In the genomic region with DNA sequence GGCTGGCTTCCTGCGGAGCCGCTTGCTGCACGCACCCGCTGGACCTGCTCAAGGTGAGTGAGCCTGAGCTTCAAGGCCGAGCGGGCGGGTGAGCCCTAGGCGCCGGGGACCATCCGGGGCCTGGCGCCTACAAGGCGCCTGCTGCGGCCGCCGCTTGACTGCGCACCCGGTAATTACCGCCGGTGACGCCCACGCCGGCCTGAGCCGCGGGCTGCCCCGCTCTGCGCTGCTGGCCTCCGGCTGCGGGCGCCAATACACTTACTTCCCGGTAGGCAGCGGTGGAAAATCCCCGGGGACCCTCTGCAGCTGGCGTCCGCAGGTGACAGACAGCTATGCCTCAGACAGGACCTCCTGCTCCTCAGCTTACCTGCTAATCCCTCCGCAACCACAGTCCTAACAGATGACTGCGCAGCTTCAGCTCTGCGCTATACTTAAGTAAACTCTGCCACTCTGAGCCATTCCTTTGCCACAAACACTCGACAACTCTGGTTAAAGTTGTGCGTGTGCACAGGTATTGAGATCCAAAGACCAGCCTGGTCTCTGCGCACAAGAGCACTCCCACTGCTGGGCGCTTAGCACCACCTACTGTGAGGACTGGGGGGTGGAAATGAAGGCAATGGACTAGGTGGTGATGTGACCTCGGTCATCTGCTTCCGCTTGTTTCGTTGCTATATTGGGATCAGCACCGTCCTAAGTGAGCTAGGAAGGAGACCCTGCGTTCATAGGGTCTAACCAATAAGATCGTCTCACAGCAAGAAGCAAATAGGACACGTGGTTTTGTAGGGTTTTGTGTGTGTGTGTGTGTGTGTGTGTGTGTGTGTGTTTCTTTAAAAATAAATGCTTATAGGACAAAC, we compare ENCODE assay signal across 8 mouse cellular contexts. TPM values are rescaled to one million over a fixed set of nuclear protein-coding genes. Genes with fewer than 3 reads are reported as not detected.
DNase-seq lines count a peak whose midpoint lies in the region; ATAC-seq and TF ChIP-seq lines count a peak whose summit lies in the region.

No protein-coding gene starts in this region.

- intact Hi-C loops in gastrocnemius, adult 2 months (cut with DNase I) = loop anchor here (5.0 to 10.0 kb wide), 2 partner anchors 220 to 293 kb away; partner anchors contain the start of genes Cenpx, Gps1, Lrrc45 and Rfng
- intact Hi-C loops in gastrocnemius, postnatal 14 days (cut with DNase I; ENCODE audit: low total_unique reads) = no loop called here

- peak overlapping the region; percentile 92 for H3K9ac ChIP-seq in forebrain, embryonic 13.5 days
- H3K9ac ChIP-seq in liver, embryonic 14.5 days (replicated peaks) = peak overlapping the region; percentile 77
- H3K9ac ChIP-seq in neural tube, embryonic 11.5 days (ENCODE audit: low read length) = peak overlapping the region; percentile 81

- no peaks in the 10 kb centered on the region for H3K27me3 ChIP-seq in forebrain, embryonic 13.5 days
- H3K27me3 ChIP-seq in liver, embryonic 14.5 days (ENCODE audit: control insufficient read depth, insufficient read depth, low read length) = no peaks in the 10 kb centered on the region
- no peaks in the 10 kb centered on the region for H3K27me3 ChIP-seq in neural tube, embryonic 11.5 days (ENCODE audit: control insufficient read depth, insufficient read depth, low read length)

- H3K4me1 ChIP-seq in forebrain, embryonic 13.5 days = peaks cover 40% of the 10 kb centered on the region
- peaks cover 17 to 26% of the 10 kb centered on the region in 2 experiments for H3K4me1 ChIP-seq in liver, embryonic 14.5 days (replicated peaks; ENCODE audit: control insufficient read depth in 2 of 2, insufficient read depth in 2 of 2, low read length in 1 of 2)
- peaks cover 15% of the 10 kb centered on the region for H3K4me1 ChIP-seq in neural tube, embryonic 11.5 days (ENCODE audit: control insufficient read depth, insufficient read depth, low read length)

- WGBS in forebrain, embryonic 13.5 days = under 1% methylated on average over 48 of the region's 48 CpGs
- WGBS in liver, embryonic 14.5 days (ENCODE audit: insufficient replicate concordance) = 1% methylated on average over 47 of the region's 48 CpGs
- 0% methylated on average over 43 of the region's 48 CpGs for WGBS in neural tube, embryonic 11.5 days

- peak; percentile 50 for DNase-seq in gastrocnemius, adult 2 months
- DNase-seq in gastrocnemius, postnatal 14 days = no peak
- DNase-seq in adrenal gland, postnatal 10 days = peak; percentile 67
- DNase-seq in induced T-regulatory cell, adult 2 months (ENCODE audit: low read depth) = peak; percentile 72
- peak in 1 of 3 experiments; percentile 54 for DNase-seq in liver, embryonic 14.5 days (ENCODE audit: low read depth in 3 of 3, low spot score in 3 of 3)
- peak; percentile 49 for DNase-seq in neural tube, embryonic 11.5 days (ENCODE audit: low spot score)
- DNase-seq in frontal cortex, postnatal 14 days (ENCODE audit: low spot score in 2 of 2) = no peak

- peak; percentile 21; the same call in 1 of the 2 replicates for TF ChIP-seq CTCF in gastrocnemius, adult 2 months (IDR thresholded peaks at IDR 0.05)
- TF ChIP-seq CTCF in liver, embryonic 14.5 days (IDR thresholded peaks at IDR 0.05; ENCODE audit: low read depth) = peak; percentile 81

- no peak for TF ChIP-seq EP300 in liver, embryonic 14.5 days (IDR thresholded peaks at IDR 0.05; ENCODE audit: low read depth)

- peaks cover 51% of the 10 kb centered on the region for H3K36me3 ChIP-seq in forebrain, embryonic 13.5 days (ENCODE audit: poor library complexity, severe bottlenecking)
- peaks cover 28% of the 10 kb centered on the region for H3K36me3 ChIP-seq in liver, embryonic 14.5 days (replicated peaks; ENCODE audit: control insufficient read depth, insufficient read depth, low read depth)
- peaks cover 15% of the 10 kb centered on the region for H3K36me3 ChIP-seq in neural tube, embryonic 11.5 days (ENCODE audit: control insufficient read depth, insufficient read depth, low read length)

- no peaks in the 10 kb centered on the region for H3K9me3 ChIP-seq in forebrain, embryonic 13.5 days (replicated peaks)
- H3K9me3 ChIP-seq in liver, embryonic 14.5 days (ENCODE audit: control insufficient read depth, low read length) = no peaks in the 10 kb centered on the region
- no peaks in the 10 kb centered on the region for H3K9me3 ChIP-seq in neural tube, embryonic 11.5 days (ENCODE audit: control insufficient read depth, low read length)

- peak; percentile 34 for ATAC-seq in forebrain, embryonic 13.5 days
- peak; percentile 68 for ATAC-seq in liver, embryonic 14.5 days (ENCODE audit: insufficient read depth)
- peak; percentile 45 for ATAC-seq in neural tube, embryonic 11.5 days (ENCODE audit: insufficient read depth, low FRiP score, low TSS enrichment)

- peak overlapping the region; percentile 86 for H3K27ac ChIP-seq in gastrocnemius, adult 2 months
- peak overlapping the region; percentile 76 for H3K27ac ChIP-seq in forebrain, embryonic 13.5 days
- peak overlapping the region; percentile 70 for H3K27ac ChIP-seq in liver, embryonic 14.5 days
- peak overlapping the region; percentile 67 for H3K27ac ChIP-seq in neural tube, embryonic 11.5 days (ENCODE audit: low read depth, low read length)

- H3K4me3 ChIP-seq in gastrocnemius, adult 2 months = peak overlapping the region; percentile 92
- peak overlapping the region; percentile 96 for H3K4me3 ChIP-seq in forebrain, embryonic 13.5 days
- peak overlapping the region; percentile 80 to 89 for H3K4me3 ChIP-seq in liver, embryonic 14.5 days (ENCODE audit: insufficient read depth in 1 of 2, low read depth in 2 of 2, low read length in 2 of 2)
- H3K4me3 ChIP-seq in neural tube, embryonic 11.5 days (ENCODE audit: low read depth, low read length) = peak overlapping the region; percentile 88

- H3K4me2 ChIP-seq in forebrain, embryonic 13.5 days = peak overlapping the region; percentile 81
- peak overlapping the region; percentile 90 for H3K4me2 ChIP-seq in liver, embryonic 14.5 days (ENCODE audit: low read depth)
- H3K4me2 ChIP-seq in neural tube, embryonic 11.5 days (ENCODE audit: low read depth) = peak overlapping the region; percentile 97

RNA-seq across cellular contexts. Expression of gene Slc25a10, which starts 0.6 kb away (rescaled TPM):
- total RNA-seq in gastrocnemius, adult 2 months (2021) = 1 to 10 TPM; 2.8 to 4.1 TPM
- total RNA-seq in gastrocnemius, postnatal 14 days (2021) = 1 to 10 TPM; 5.1 to 7.0 TPM
- total RNA-seq in adrenal gland, postnatal 10 days (2021) = 10 to 100 TPM; 58.5 to 60.9 TPM
- 31.1 and 41.9 TPM in 2 replicates for polyA plus RNA-seq in forebrain, embryonic 13.5 days (2015; fragmentation: Nextera tagmentation; extraction: Ambion mirVana)
- polyA plus RNA-seq in liver, embryonic 14.5 days (2012; rRNA removed) = 31.5 and 37.4 TPM in 2 replicates
- polyA plus RNA-seq in liver, embryonic 14.5 days (2014; fragmentation: Nextera tagmentation; extraction: Ambion mirVana) = 35.1 and 38.2 TPM in 2 replicates
- 41.4 and 49.5 TPM in 2 replicates for polyA plus RNA-seq in neural tube, embryonic 11.5 days (2014; fragmentation: Nextera tagmentation; extraction: Ambion mirVana)

RNA-seq across cellular contexts. Expression of gene Mrpl12, which starts 7.8 kb away (rescaled TPM):
- total RNA-seq in gastrocnemius, adult 2 months (2021) = 100 to 1,000 TPM; 120 to 177 TPM
- total RNA-seq in gastrocnemius, postnatal 14 days (2021) = 100 to 1,000 TPM; 133 to 143 TPM
- total RNA-seq in adrenal gland, postnatal 10 days (2021) = 100 to 1,000 TPM; 179 to 189 TPM
- polyA plus RNA-seq in forebrain, embryonic 13.5 days (2015; fragmentation: Nextera tagmentation; extraction: Ambion mirVana) = 127 TPM in 2 replicates
- 64.2 and 78.4 TPM in 2 replicates for polyA plus RNA-seq in liver, embryonic 14.5 days (2012; rRNA removed)
- polyA plus RNA-seq in liver, embryonic 14.5 days (2014; fragmentation: Nextera tagmentation; extraction: Ambion mirVana) = 127 and 130 TPM in 2 replicates
- 142 and 145 TPM in 2 replicates for polyA plus RNA-seq in neural tube, embryonic 11.5 days (2014; fragmentation: Nextera tagmentation; extraction: Ambion mirVana)

RNA-seq across cellular contexts. Expression of gene Arl16, which starts 24.8 kb away (rescaled TPM):
- 1 to 10 TPM; 5.6 to 6.3 TPM for total RNA-seq in gastrocnemius, adult 2 months (2021)
- total RNA-seq in gastrocnemius, postnatal 14 days (2021) = 10 to 100 TPM; 11.4 to 11.8 TPM
- total RNA-seq in adrenal gland, postnatal 10 days (2021) = 10 to 100 TPM; 20.6 to 20.9 TPM
- 49.8 and 56.5 TPM in 2 replicates for polyA plus RNA-seq in forebrain, embryonic 13.5 days (2015; fragmentation: Nextera tagmentation; extraction: Ambion mirVana)
- 9.9 and 11.2 TPM in 2 replicates for polyA plus RNA-seq in liver, embryonic 14.5 days (2012; rRNA removed)
- 11.3 and 13.0 TPM in 2 replicates for polyA plus RNA-seq in liver, embryonic 14.5 days (2014; fragmentation: Nextera tagmentation; extraction: Ambion mirVana)
- 61.2 and 65.7 TPM in 2 replicates for polyA plus RNA-seq in neural tube, embryonic 11.5 days (2014; fragmentation: Nextera tagmentation; extraction: Ambion mirVana)

RNA-seq across cellular contexts. Expression of gene Ccdc137, which starts 34.3 kb away (rescaled TPM):
- 1 to 10 TPM; 5.2 to 7.2 TPM for total RNA-seq in gastrocnemius, adult 2 months (2021)
- total RNA-seq in gastrocnemius, postnatal 14 days (2021) = 1 to 10 TPM; 4.3 to 5.3 TPM
- total RNA-seq in adrenal gland, postnatal 10 days (2021) = 10 to 100 TPM; 16.1 to 18.8 TPM
- 30.9 and 31.3 TPM in 2 replicates for polyA plus RNA-seq in forebrain, embryonic 13.5 days (2015; fragmentation: Nextera tagmentation; extraction: Ambion mirVana)
- 13.7 and 15.9 TPM in 2 replicates for polyA plus RNA-seq in liver, embryonic 14.5 days (2012; rRNA removed)
- 11.0 and 11.1 TPM in 2 replicates for polyA plus RNA-seq in liver, embryonic 14.5 days (2014; fragmentation: Nextera tagmentation; extraction: Ambion mirVana)
- 26.4 and 29.0 TPM in 2 replicates for polyA plus RNA-seq in neural tube, embryonic 11.5 days (2014; fragmentation: Nextera tagmentation; extraction: Ambion mirVana)

RNA-seq across cellular contexts. Expression of gene Oxld1, which starts 34.4 kb away (rescaled TPM):
- 10 to 100 TPM; 19.1 to 31.8 TPM for total RNA-seq in gastrocnemius, adult 2 months (2021)
- total RNA-seq in gastrocnemius, postnatal 14 days (2021) = 10 to 100 TPM; 26.5 to 29.0 TPM
- 10 to 100 TPM; 59.0 to 82.0 TPM for total RNA-seq in adrenal gland, postnatal 10 days (2021)
- 9.2 and 10.7 TPM in 2 replicates for polyA plus RNA-seq in forebrain, embryonic 13.5 days (2015; fragmentation: Nextera tagmentation; extraction: Ambion mirVana)
- 5.3 and 5.8 TPM in 2 replicates for polyA plus RNA-seq in liver, embryonic 14.5 days (2012; rRNA removed)
- polyA plus RNA-seq in liver, embryonic 14.5 days (2014; fragmentation: Nextera tagmentation; extraction: Ambion mirVana) = 8.0 and 8.4 TPM in 2 replicates
- polyA plus RNA-seq in neural tube, embryonic 11.5 days (2014; fragmentation: Nextera tagmentation; extraction: Ambion mirVana) = 12.0 and 14.4 TPM in 2 replicates

Comparison
In these comparisons a context has a peak if more than half of its experiments do, and no peak if none do; other contexts are left out.
1. DNase-seq: peak in gastrocnemius, adult 2 months (single experiment), adrenal gland, postnatal 10 days (single experiment), induced T-regulatory cell, adult 2 months (single experiment) and neural tube, embryonic 11.5 days (single experiment); none in gastrocnemius, postnatal 14 days (single experiment) and frontal cortex, postnatal 14 days (0 of 2).
2. RNA of gene Slc25a10, which starts 0.6 kb away (total RNA-seq): 58.5 to 60.9 TPM in adrenal gland, postnatal 10 days; 5.1 to 7.0 TPM in gastrocnemius, postnatal 14 days and 2.8 to 4.1 TPM in gastrocnemius, adult 2 months; every median in the first group is over 4 times any median in the second.
3. Peak in every context shown above with its lines, with median percentiles within 50 percentile points of each other: H3K27ac ChIP-seq, H3K4me3 ChIP-seq, ATAC-seq, H3K4me2 ChIP-seq and H3K9ac ChIP-seq.